8 mouse cellular contexts compared by ENCODE assay signal in genomic region chr15:89168922-89169321, GRCm38 (mm10). TPM values are rescaled to one million over a fixed set of nuclear protein-coding genes. Genes with fewer than 3 reads are reported as not detected.
DNase-seq lines count a peak whose midpoint lies in the region; ATAC-seq and TF ChIP-seq lines count a peak whose summit lies in the region.

No protein-coding gene starts in this region.

- peak overlapping the region; percentile 84 for H3K27ac ChIP-seq in embryonic facial prominence, embryonic 12.5 days
- H3K27ac ChIP-seq in heart, postnatal 0 days (ENCODE audit: low read depth), result peak overlapping the region; percentile 92

- H3K9me3 ChIP-seq in embryonic facial prominence, embryonic 12.5 days, result no peaks in the 10 kb centered on the region
- H3K9me3 ChIP-seq in heart, postnatal 0 days (replicated peaks; ENCODE audit: control insufficient read depth, low read length), result no peaks in the 10 kb centered on the region

- H3K9ac ChIP-seq in embryonic facial prominence, embryonic 12.5 days, result no peak overlapping the region; the same call in 1 of the 2 replicates
- peak overlapping the region; percentile 17; the same call in 1 of the 2 replicates for H3K9ac ChIP-seq in heart, postnatal 0 days (replicated peaks; ENCODE audit: low read depth, low read length)

- peaks cover 51% of the 10 kb centered on the region for H3K36me3 ChIP-seq in embryonic facial prominence, embryonic 12.5 days
- peaks cover 43% of the 10 kb centered on the region for H3K36me3 ChIP-seq in heart, postnatal 0 days (replicated peaks; ENCODE audit: control insufficient read depth, insufficient read depth, low read length)
- H3K36me3 ChIP-seq in myocyte (ENCODE audit: control insufficient read depth, insufficient read depth), result peaks cover 34% of the 10 kb centered on the region

- H3K4me1 ChIP-seq in embryonic facial prominence, embryonic 12.5 days, result peaks cover 46% of the 10 kb centered on the region
- H3K4me1 ChIP-seq in heart, postnatal 0 days (ENCODE audit: control insufficient read depth, insufficient read depth), result peaks cover 44% of the 10 kb centered on the region

- 54% methylated on average over 10 of the region's 10 CpGs for WGBS in embryonic facial prominence, embryonic 12.5 days
- 29% methylated on average over 10 of the region's 10 CpGs for WGBS in heart, postnatal 0 days

- no peak for ATAC-seq in embryonic facial prominence, embryonic 12.5 days (ENCODE audit: insufficient number of reproducible peaks, insufficient read depth, low FRiP score, low TSS enrichment)
- no peak for ATAC-seq in heart, postnatal 0 days (ENCODE audit: insufficient read depth, low read depth)

- TF ChIP-seq EP300 in heart, postnatal 0 days (IDR thresholded peaks at IDR 0.05; ENCODE audit: low read depth), result no peak

- H3K4me2 ChIP-seq in embryonic facial prominence, embryonic 12.5 days (replicated peaks), result peak overlapping the region; percentile 39
- peak overlapping the region; percentile 48 for H3K4me2 ChIP-seq in heart, postnatal 0 days (ENCODE audit: low read depth, low read length)
- H3K4me2 ChIP-seq in myocyte (ENCODE audit: low read depth), result peak overlapping the region; percentile 78

- DNase-seq in left cerebral cortex, postnatal 4 days, result peak; percentile 3
- DNase-seq in left cerebral cortex, postnatal 25 days (ENCODE audit: low spot score in 2 of 2), result no peak
- no peak for DNase-seq in heart, postnatal 0 days (ENCODE audit: low spot score)
- DNase-seq in embryo, embryonic 9.5 days (ENCODE audit: extremely low spot score), result no peak
- no peak for DNase-seq in spleen, postnatal 4 days (ENCODE audit: low spot score in 2 of 2)
- DNase-seq in adrenal gland, postnatal 25 days, result no peak

- no peak for TF ChIP-seq CTCF in heart, postnatal 0 days (IDR thresholded peaks at IDR 0.05; ENCODE audit: low read depth)

- no peak overlapping the region for H3ac ChIP-seq in myocyte (ENCODE audit: control insufficient read depth, insufficient read length)

- TF ChIP-seq POLR2A in myocyte (IDR thresholded peaks at IDR 0.05; ENCODE audit: insufficient read length, low read depth), result peak; percentile 5

- no peaks in the 10 kb centered on the region for H3K27me3 ChIP-seq in embryonic facial prominence, embryonic 12.5 days
- no peaks in the 10 kb centered on the region for H3K27me3 ChIP-seq in heart, postnatal 0 days (ENCODE audit: control insufficient read depth, insufficient read depth, low read length)
- H3K27me3 ChIP-seq in myocyte (ENCODE audit: control insufficient read depth, insufficient read depth, insufficient read length), result no peaks in the 10 kb centered on the region

- 0 out of 2 replicates have a peak overlapping the region, but pooled peaks have one; percentile 3 for H3K4me3 ChIP-seq in embryonic facial prominence, embryonic 12.5 days
- H3K4me3 ChIP-seq in heart, postnatal 0 days (ENCODE audit: low read depth, low read length), result peak overlapping the region; percentile 9; the same call in 1 of the 2 replicates
- peak overlapping the region; percentile 3 for H3K4me3 ChIP-seq in myocyte

- intact Hi-C loops in left cerebral cortex, postnatal 4 days (cut with DNase I), result no loop called here
- intact Hi-C loops in left cerebral cortex, postnatal 25 days (cut with DNase I), result no loop called here

- H3K79me2 ChIP-seq in myocyte (ENCODE audit: control insufficient read depth, insufficient read depth), result peaks cover 59% of the 10 kb centered on the region

TF ChIP-seq in myocyte, 11 proteins besides CTCF, POLR2A, EP300 and RAD21:
- no peak for TF ChIP-seq MAX (IDR thresholded peaks at IDR 0.05; ENCODE audit: low read depth)
- TF ChIP-seq TCF12 (IDR thresholded peaks at IDR 0.05; ENCODE audit: insufficient read depth, poor library complexity, severe bottlenecking), result no peak
- TF ChIP-seq CEBPB (IDR thresholded peaks at IDR 0.05; ENCODE audit: insufficient read depth, poor library complexity, severe bottlenecking), result no peak
- TF ChIP-seq E2F4 (IDR thresholded peaks at IDR 0.05; ENCODE audit: insufficient read depth), result no peak
- no peak for TF ChIP-seq REST (IDR thresholded peaks at IDR 0.05; ENCODE audit: insufficient read depth, insufficient read length)
- no peak for TF ChIP-seq POLR2AphosphoS2 (IDR thresholded peaks at IDR 0.05; ENCODE audit: insufficient read length, low read depth)
- no peak for TF ChIP-seq USF1 (IDR thresholded peaks at IDR 0.05; ENCODE audit: low read depth)
- no peak for TF ChIP-seq TCF3 (IDR thresholded peaks at IDR 0.05; ENCODE audit: insufficient read length, low read depth)
- TF ChIP-seq MYOG (IDR thresholded peaks at IDR 0.05; ENCODE audit: control insufficient read depth in 1 of 3, insufficient read depth in 1 of 3, insufficient read length in 2 of 3, low read depth in 2 of 3), result no peak
- TF ChIP-seq MYOD1 (IDR thresholded peaks at IDR 0.05; ENCODE audit: control insufficient read depth in 1 of 3, insufficient read length in 2 of 3, low read depth in 2 of 3), result no peak
- no peak for TF ChIP-seq SRF (IDR thresholded peaks at IDR 0.05; ENCODE audit: control insufficient read depth, insufficient read length, low read depth)

RNA-seq across cellular contexts. Expression of gene Plxnb2, which starts 11.7 kb away (rescaled TPM):
- 100 to 1,000 TPM; 100 TPM for total RNA-seq in left cerebral cortex, postnatal 4 days (2021)
- total RNA-seq in left cerebral cortex, postnatal 25 days (2021), result 10 to 100 TPM; 43.4 to 44.9 TPM
- polyA plus RNA-seq in embryonic facial prominence, embryonic 12.5 days (2016; fragmentation: Nextera tagmentation; extraction: Ambion mirVana), result 169 and 182 TPM in 2 replicates
- 153 and 199 TPM in 2 replicates for total RNA-seq in heart, postnatal 0 days (2014; rRNA removed; ENCODE audit: low replicate concordance)
- 51.6 and 54.5 TPM in 2 replicates for polyA plus RNA-seq in heart, postnatal 0 days (2015; fragmentation: Nextera tagmentation; extraction: Ambion mirVana)
- polyA plus RNA-seq in myocyte (2012; fragmentation: generic; extraction: Trizol), result 278 TPM
- 121 and 144 TPM in 2 replicates for total RNA-seq in adrenal gland, postnatal 25 days (2021)

RNA-seq across cellular contexts. Expression of gene Mapk11, which starts 19.5 kb away (rescaled TPM):
- 10 to 100 TPM; 34.4 to 36.6 TPM for total RNA-seq in left cerebral cortex, postnatal 4 days (2021)
- 10 to 100 TPM; 47.1 to 51.1 TPM for total RNA-seq in left cerebral cortex, postnatal 25 days (2021)
- 14.0 and 16.4 TPM in 2 replicates for polyA plus RNA-seq in embryonic facial prominence, embryonic 12.5 days (2016; fragmentation: Nextera tagmentation; extraction: Ambion mirVana)
- total RNA-seq in heart, postnatal 0 days (2014; rRNA removed; ENCODE audit: low replicate concordance), result 1.0 and 4.9 TPM in 2 replicates
- 2.5 and 2.6 TPM in 2 replicates for polyA plus RNA-seq in heart, postnatal 0 days (2015; fragmentation: Nextera tagmentation; extraction: Ambion mirVana)
- 9.1 TPM for polyA plus RNA-seq in myocyte (2012; fragmentation: generic; extraction: Trizol)
- total RNA-seq in adrenal gland, postnatal 25 days (2021), result 4.1 and 6.1 TPM in 2 replicates

RNA-seq across cellular contexts. Expression of gene Dennd6b, which starts 27.4 kb away (rescaled TPM):
- total RNA-seq in left cerebral cortex, postnatal 4 days (2021), result 10 to 100 TPM; 46.6 to 49.4 TPM
- total RNA-seq in left cerebral cortex, postnatal 25 days (2021), result 10 to 100 TPM; 44.8 to 47.0 TPM
- polyA plus RNA-seq in embryonic facial prominence, embryonic 12.5 days (2016; fragmentation: Nextera tagmentation; extraction: Ambion mirVana), result 30.2 and 30.3 TPM in 2 replicates
- 15.2 and 19.2 TPM in 2 replicates for total RNA-seq in heart, postnatal 0 days (2014; rRNA removed; ENCODE audit: low replicate concordance)
- polyA plus RNA-seq in heart, postnatal 0 days (2015; fragmentation: Nextera tagmentation; extraction: Ambion mirVana), result 14.5 and 14.8 TPM in 2 replicates
- 6.6 TPM for polyA plus RNA-seq in myocyte (2012; fragmentation: generic; extraction: Trizol)
- total RNA-seq in adrenal gland, postnatal 25 days (2021), result 5.7 and 9.1 TPM in 2 replicates

RNA-seq across cellular contexts. Expression of gene Mapk12, which starts 28.4 kb away (rescaled TPM):
- 1 to 10 TPM; 4.1 to 5.0 TPM for total RNA-seq in left cerebral cortex, postnatal 4 days (2021)
- 1 to 10 TPM; 5.9 to 7.6 TPM for total RNA-seq in left cerebral cortex, postnatal 25 days (2021)
- 7.5 and 7.6 TPM in 2 replicates for polyA plus RNA-seq in embryonic facial prominence, embryonic 12.5 days (2016; fragmentation: Nextera tagmentation; extraction: Ambion mirVana)
- total RNA-seq in heart, postnatal 0 days (2014; rRNA removed; ENCODE audit: low replicate concordance), result 7.1 and 55.2 TPM in 2 replicates
- polyA plus RNA-seq in heart, postnatal 0 days (2015; fragmentation: Nextera tagmentation; extraction: Ambion mirVana), result 18.6 and 18.9 TPM in 2 replicates
- 35.0 TPM for polyA plus RNA-seq in myocyte (2012; fragmentation: generic; extraction: Trizol)
- 8.1 and 11.3 TPM in 2 replicates for total RNA-seq in adrenal gland, postnatal 25 days (2021)

RNA-seq across cellular contexts. Expression of gene Hdac10, which starts 40.4 kb away (rescaled TPM):
- total RNA-seq in left cerebral cortex, postnatal 4 days (2021), result 10 to 100 TPM; 40.0 to 42.8 TPM
- 10 to 100 TPM; 13.1 to 13.3 TPM for total RNA-seq in left cerebral cortex, postnatal 25 days (2021)
- 20.1 and 21.6 TPM in 2 replicates for polyA plus RNA-seq in embryonic facial prominence, embryonic 12.5 days (2016; fragmentation: Nextera tagmentation; extraction: Ambion mirVana)
- 14.9 and 17.4 TPM in 2 replicates for total RNA-seq in heart, postnatal 0 days (2014; rRNA removed; ENCODE audit: low replicate concordance)
- polyA plus RNA-seq in heart, postnatal 0 days (2015; fragmentation: Nextera tagmentation; extraction: Ambion mirVana), result 10.7 and 10.8 TPM in 2 replicates
- polyA plus RNA-seq in myocyte (2012; fragmentation: generic; extraction: Trizol), result 11.7 TPM
- 14.5 and 19.6 TPM in 2 replicates for total RNA-seq in adrenal gland, postnatal 25 days (2021)
